Mouse (Mus musculus): Measurements from ENCODE around the gene Fgf8. TPM values are rescaled to one million over a fixed set of nuclear protein-coding genes. Genes with fewer than 3 reads are reported as not detected.
A peak's percentile ranks its signal among the peaks of the same experiment; 100 is the strongest.

The Fgf8 gene
- polyA plus RNA-seq (2012; rRNA removed): 0.21 and 0.22 TPM in 2 replicates

- Histone ChIP-seq H3K4me3 (ENCODE audit: extremely low read depth, insufficient read depth, insufficient read length) (peak within 1 kb of the TSS; percentile 23; the same call in 1 of the 2 replicates), H3K27ac (ENCODE audit: insufficient read depth, low read length) (no peak within 1 kb of the TSS), H3K36me3 (ENCODE audit: control insufficient read depth, insufficient read depth, low read length) (no peaks in the 10 kb centered on the region), H3K27me3 (ENCODE audit: control insufficient read depth, insufficient read depth, low read length) (peaks cover 24% of the 10 kb centered on the region), H3K4me1 (ENCODE audit: control insufficient read depth, insufficient read depth, insufficient read length) (peaks cover 5% of the 10 kb centered on the region)
- TF ChIP-seq CTCF (IDR thresholded peaks at IDR 0.05; ENCODE audit: extremely low read depth, insufficient read depth, insufficient read length, insufficient replicate concordance): no peak
- TF ChIP-seq POLR2A (IDR thresholded peaks at IDR 0.05; ENCODE audit: low read depth, low read length): no peak
- WGBS: 3% methylated on average over 56 of the region's 68 CpGs
- no peak for DNase-seq (ENCODE audit: low read depth in 1 of 2, low spot score in 2 of 2)
These were observed at the start of gene Fgf8 for GRCm38 (mm10) chr19:45742218-45742983. TSS of gene Fgf8 (minus strand) at chr19:45742915.

- TF ChIP-seq POLR2A (IDR thresholded peaks at IDR 0.05; ENCODE audit: low read depth, low read length): no peak
- 92% methylated on average over 6 of the region's 6 CpGs for WGBS
- no peaks in the 10 kb centered on the region for H3K27me3 ChIP-seq (ENCODE audit: control insufficient read depth, insufficient read depth, low read length)
These were observed 49.7 kb upstream of the Fgf8 start for GRCm38 (mm10) chr19:45792404-45792803.

GRCm38 (mm10) chr19:45789888-45790874, 47.5 kb upstream of the Fgf8 start:
- DNase-seq (ENCODE audit: low read depth in 1 of 2, low spot score in 2 of 2): peak; percentile 47 to 48
- TF ChIP-seq CTCF (IDR thresholded peaks at IDR 0.05; ENCODE audit: extremely low read depth, insufficient read depth, insufficient read length, insufficient replicate concordance): no peak
- no peak for TF ChIP-seq POLR2A (IDR thresholded peaks at IDR 0.05; ENCODE audit: low read depth, low read length)
- 44% methylated on average over 13 of the region's 13 CpGs for WGBS
- Histone ChIP-seq H3K4me3 (ENCODE audit: extremely low read depth, insufficient read depth, insufficient read length) (no peak overlapping the region), H3K27ac (ENCODE audit: insufficient read depth, low read length) (peak overlapping the region; percentile 33; the same call in 1 of the 2 replicates), H3K4me1 (ENCODE audit: control insufficient read depth, insufficient read depth, insufficient read length) (peaks cover 6% of the 10 kb centered on the region; the same call in 1 of the 2 replicates), H3K36me3 (ENCODE audit: control insufficient read depth, insufficient read depth, low read length) (no peaks in the 10 kb centered on the region), H3K27me3 (ENCODE audit: control insufficient read depth, insufficient read depth, low read length) (no peaks in the 10 kb centered on the region)

More at GRCm38 (mm10) chr19:45792404-45792803, 49.7 kb upstream of the Fgf8 start:
- no peak for DNase-seq (ENCODE audit: low read depth in 1 of 2, low spot score in 2 of 2)
- Histone ChIP-seq H3K4me1 (ENCODE audit: control insufficient read depth, insufficient read depth, insufficient read length) (peaks cover 13% of the 10 kb centered on the region), H3K27ac (ENCODE audit: insufficient read depth, low read length) (no peak overlapping the region), H3K36me3 (ENCODE audit: control insufficient read depth, insufficient read depth, low read length) (no peaks in the 10 kb centered on the region), H3K4me3 (ENCODE audit: extremely low read depth, insufficient read depth, insufficient read length) (no peak overlapping the region)

GRCm38 (mm10) chr19:45789365-45789764, 46.6 kb upstream of the Fgf8 start:
- H3K4me3 ChIP-seq (ENCODE audit: extremely low read depth, insufficient read depth, insufficient read length): no peak overlapping the region
- DNase-seq (ENCODE audit: low read depth in 1 of 2, low spot score in 2 of 2): no peak
- WGBS: 82% methylated on average over 7 of the region's 7 CpGs
- peaks cover 6% of the 10 kb centered on the region; the same call in 1 of the 2 replicates for H3K4me1 ChIP-seq (ENCODE audit: control insufficient read depth, insufficient read depth, insufficient read length)
- no peak overlapping the region for H3K27ac ChIP-seq (ENCODE audit: insufficient read depth, low read length)
- no peaks in the 10 kb centered on the region for H3K27me3 ChIP-seq (ENCODE audit: control insufficient read depth, insufficient read depth, low read length)
- no peaks in the 10 kb centered on the region for H3K36me3 ChIP-seq (ENCODE audit: control insufficient read depth, insufficient read depth, low read length)
- no peak for TF ChIP-seq CTCF (IDR thresholded peaks at IDR 0.05; ENCODE audit: extremely low read depth, insufficient read depth, insufficient read length, insufficient replicate concordance)

- H3K27ac ChIP-seq (ENCODE audit: insufficient read depth, low read length): no peak overlapping the region
These were observed 45.6 kb upstream of the Fgf8 start for GRCm38 (mm10) chr19:45788337-45788736.

GRCm38 (mm10) chr19:45787450-45787849, 44.7 kb upstream of the Fgf8 start:
- H3K36me3 ChIP-seq (ENCODE audit: control insufficient read depth, insufficient read depth, low read length): no peaks in the 10 kb centered on the region
- 78% methylated on average over 3 of the region's 3 CpGs for WGBS
- TF ChIP-seq CTCF (IDR thresholded peaks at IDR 0.05; ENCODE audit: extremely low read depth, insufficient read depth, insufficient read length, insufficient replicate concordance): no peak
- no peak for TF ChIP-seq POLR2A (IDR thresholded peaks at IDR 0.05; ENCODE audit: low read depth, low read length)
- no peak overlapping the region for H3K27ac ChIP-seq (ENCODE audit: insufficient read depth, low read length)
- H3K4me1 ChIP-seq (ENCODE audit: control insufficient read depth, insufficient read depth, insufficient read length): peaks cover 12% of the 10 kb centered on the region
- H3K27me3 ChIP-seq (ENCODE audit: control insufficient read depth, insufficient read depth, low read length): no peaks in the 10 kb centered on the region
- DNase-seq (ENCODE audit: low read depth in 1 of 2, low spot score in 2 of 2): no peak
- no peak overlapping the region for H3K4me3 ChIP-seq (ENCODE audit: extremely low read depth, insufficient read depth, insufficient read length)

More at GRCm38 (mm10) chr19:45788337-45788736, 45.6 kb upstream of the Fgf8 start:
- TF ChIP-seq POLR2A (IDR thresholded peaks at IDR 0.05; ENCODE audit: low read depth, low read length): no peak
- no peak for TF ChIP-seq CTCF (IDR thresholded peaks at IDR 0.05; ENCODE audit: extremely low read depth, insufficient read depth, insufficient read length, insufficient replicate concordance)
- WGBS: 87% methylated on average over 4 of the region's 4 CpGs
- H3K36me3 ChIP-seq (ENCODE audit: control insufficient read depth, insufficient read depth, low read length): no peaks in the 10 kb centered on the region
- no peak overlapping the region for H3K4me3 ChIP-seq (ENCODE audit: extremely low read depth, insufficient read depth, insufficient read length)
- no peaks in the 10 kb centered on the region for H3K27me3 ChIP-seq (ENCODE audit: control insufficient read depth, insufficient read depth, low read length)
- DNase-seq (ENCODE audit: low read depth in 1 of 2, low spot score in 2 of 2): no peak
- peaks cover 12% of the 10 kb centered on the region for H3K4me1 ChIP-seq (ENCODE audit: control insufficient read depth, insufficient read depth, insufficient read length)
